Mouse (Mus musculus) testis, adult 2 months (tissue): ENCODE results near the gene Cstf2t.

Source experiments
- CTCF ChIP-seq: fragments of 200-500 bp; IDR thresholded peaks from 2 replicates; pipeline ENCODE4 v1.5.1; 2012; ENCODE audit warnings: low read depth, mild to moderate bottlenecking, inconsistent platforms, low read length, moderate library complexity; ENCODE audit not compliant: control insufficient read depth, insufficient read depth, insufficient replicate concordance
- POLR2A ChIP-seq: fragments of 200-500 bp; IDR thresholded peaks from 2 replicates; pipeline ENCODE4 v1.6.1; 2012; ENCODE audit warnings: low read depth, mild to moderate bottlenecking, inconsistent platforms, low read length, moderate library complexity; ENCODE audit not compliant: control insufficient read depth

- TF ChIP-seq CTCF = no peak
- no peak for TF ChIP-seq POLR2A
These were observed 42.0 kb downstream of the Cstf2t start for GRCm38 (mm10) chr19:31124628-31125027.
